Mouse (Mus musculus) kidney, adult 2 months (tissue): ENCODE measurements around the gene Fer1l5.

ENCODE experiments used
- CTCF ChIP-seq: fragments of 200-500 bp; conservative IDR thresholded peaks from 2 replicates; pipeline ENCODE4 v1.5.1; 2011; ENCODE audit warnings: low read depth, mild to moderate bottlenecking, control low read depth, low read length, moderate library complexity, mixed read lengths; ENCODE audit not compliant: insufficient read depth, insufficient read length
- POLR2A ChIP-seq: fragments of 200-500 bp; IDR thresholded peaks from one replicate; pipeline ENCODE4 v1.6.1; 2011; ENCODE audit warnings: low read depth, low read length, control low read depth

DNA sequence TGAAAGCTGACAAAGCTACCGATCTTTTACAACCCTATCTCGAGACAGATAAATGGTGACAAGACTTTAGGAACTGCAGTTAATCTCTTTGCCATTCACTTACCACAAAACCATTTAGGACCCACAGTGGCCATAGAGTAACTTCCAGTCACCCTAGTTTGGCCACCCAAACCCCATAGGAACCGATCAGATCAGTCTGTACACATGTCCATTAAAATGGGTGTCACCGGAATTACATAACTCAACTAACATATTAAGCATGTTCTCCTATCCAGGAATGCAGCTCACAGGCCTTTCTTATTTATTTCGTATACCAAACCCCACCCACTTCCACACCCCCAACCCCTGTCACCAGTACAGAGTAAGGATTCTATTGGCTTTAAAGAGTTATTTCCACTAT, 74.8 kb downstream of the Fer1l5 start:
- no peak for TF ChIP-seq CTCF
- no peak for TF ChIP-seq POLR2A
